Mouse (Mus musculus): Measurements from ENCODE around the gene Snx29.

DNA sequence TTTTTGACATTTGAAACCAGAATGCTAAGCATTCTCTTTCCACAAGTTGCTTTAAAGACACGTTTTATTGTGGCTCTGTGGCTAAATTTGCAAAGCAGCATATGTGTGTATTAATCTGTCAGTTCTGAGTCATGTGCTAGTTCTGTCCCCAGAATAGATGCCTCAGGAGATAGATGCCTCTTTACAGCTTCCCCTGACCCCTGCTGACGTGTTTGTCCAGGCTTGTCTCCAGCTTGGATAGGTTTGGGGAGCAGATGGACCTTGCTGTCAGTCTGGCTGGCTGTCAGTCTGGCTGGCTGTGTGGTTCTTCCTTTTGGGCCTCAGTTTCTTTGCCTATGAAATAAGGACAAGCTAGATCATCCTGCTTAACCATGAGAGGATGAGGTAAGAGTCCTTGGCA lies 292.9 kb downstream of the Snx29 start:
- TF ChIP-seq POLR2A (IDR thresholded peaks at IDR 0.05; ENCODE audit: borderline replicate concordance, insufficient read depth, low read length), result no peak
- no peak for TF ChIP-seq CTCF (IDR thresholded peaks at IDR 0.05; ENCODE audit: borderline replicate concordance, insufficient read depth, low read depth, low read length)
